Mouse (Mus musculus) Patski (cell line): ENCODE measurements around the gene Krt71. TPM values are rescaled to one million over a fixed set of nuclear protein-coding genes. Genes with fewer than 3 reads are reported as not detected.
"Not testable (repeated sequence)": the region's sequence is repeated elsewhere in the genome, so short reads cannot be mapped to it uniquely, and the experiment has no call there.

Source experiments
- ATAC-seq: fragments of 100-300 bp; one replicate; pipeline ENCODE4 v1.8.0; 2021
- CTCF ChIA-PET: fragments of 350-600 bp; sonication (Branson Sonifier 250); formaldehyde crosslinking; loops from one replicate; lab custom pipeline; 2022; ENCODE audit warnings: inconsistent platforms; lab: Charles Lee
- POLR2A ChIA-PET: fragments of 350-600 bp; sonication (Branson Sonifier 250); formaldehyde crosslinking; loops from one replicate; lab custom pipeline; 2022; ENCODE audit warnings: antibody characterized with exemption, inconsistent platforms; lab: Charles Lee
- DNase-seq: peaks from one replicate; pipeline ENCODE4 v3.0.0-alpha.2; 2011; ENCODE audit warnings: low read depth, low spot score
- H3K27me3 ChIP-seq: fragments of 371-371 bp; one replicate; pipeline ENCODE4 v1.5.1; 2021
- CTCF ChIP-seq: fragments of 100-300 bp; IDR thresholded peaks from one replicate; pipeline ENCODE4 v1.5.1; 2021
- in situ Hi-C: fragments of 300-500 bp; cut with MboI; formaldehyde crosslinking; loops from 3 replicates; pipeline ENCODE4 v1.11.1; 2018; ENCODE audit warnings: low pct_unique_long_range_greater_than_20kb, mixed read lengths
- polyA plus RNA-seq: library from polyadenylated mRNA; unstranded; gene quantifications from one replicate; pipeline ENCODE4 v1.2.3, GENCODE M21; 2021

Krt71 gene
- polyA plus RNA-seq, 1 experiment from 2014 or later: not detected

DNA sequence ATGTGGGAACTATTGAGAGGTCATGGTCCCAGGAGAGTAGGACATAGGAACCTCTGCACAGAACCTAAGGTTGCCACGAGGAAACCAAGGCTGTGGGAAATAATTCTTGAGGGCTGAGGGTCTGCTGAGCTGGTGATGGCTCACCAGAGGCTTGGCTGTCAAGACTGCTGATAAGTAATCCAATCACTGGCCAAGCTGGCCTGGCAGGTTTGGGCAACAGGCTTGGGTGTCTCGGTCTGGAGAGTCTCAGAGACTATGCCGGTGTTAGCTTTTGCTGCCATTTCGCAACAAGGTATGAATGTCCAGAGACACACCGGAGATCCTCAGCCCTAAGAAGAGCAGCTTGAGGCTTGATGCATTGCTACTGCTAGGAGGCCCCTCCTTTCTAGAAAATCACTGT lies 28.6 kb downstream of the Krt71 start:
- CTCF ChIA-PET: interaction anchor here (1.4 kb wide), 1 partner anchor 10 kb away, joined by 4 read pairs; no protein-coding TSS in a partner anchor
- POLR2A ChIA-PET: no interaction called here
- ATAC-seq (no peak), DNase-seq (no peak)
- no peaks in the 10 kb centered on the region for H3K27me3 ChIP-seq
- in situ Hi-C loops: no loop called here
- no peak for TF ChIP-seq CTCF

DNA sequence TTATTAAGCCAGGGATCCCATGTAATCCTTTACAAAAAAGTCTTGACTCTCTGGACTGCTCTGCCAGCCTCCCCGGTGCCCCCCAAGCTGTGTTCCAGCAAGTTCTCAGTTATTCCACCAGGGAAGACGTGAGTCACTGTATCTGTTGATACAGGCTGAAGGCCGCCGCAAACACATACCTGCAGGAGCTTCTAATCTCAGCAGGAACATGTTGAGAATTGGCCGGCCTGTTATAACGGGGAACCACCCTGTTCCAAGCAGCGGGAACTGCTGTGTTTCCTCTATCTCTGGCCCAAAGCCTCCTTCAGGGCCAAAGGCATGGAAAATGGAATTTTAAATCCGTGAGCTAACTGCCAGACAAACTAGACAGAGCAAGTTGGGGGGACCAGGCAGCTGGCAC lies 29.2 kb downstream of the Krt71 start:
- CTCF ChIA-PET: interaction anchor here (1.4 kb wide), 1 partner anchor 10 kb away, joined by 4 read pairs; no protein-coding TSS in a partner anchor
- ATAC-seq: no peak
- no peak for TF ChIP-seq CTCF
- in situ Hi-C loops: no loop called here
- no peaks in the 10 kb centered on the region for H3K27me3 ChIP-seq
- DNase-seq: no peak
- POLR2A ChIA-PET: no interaction called here

DNA sequence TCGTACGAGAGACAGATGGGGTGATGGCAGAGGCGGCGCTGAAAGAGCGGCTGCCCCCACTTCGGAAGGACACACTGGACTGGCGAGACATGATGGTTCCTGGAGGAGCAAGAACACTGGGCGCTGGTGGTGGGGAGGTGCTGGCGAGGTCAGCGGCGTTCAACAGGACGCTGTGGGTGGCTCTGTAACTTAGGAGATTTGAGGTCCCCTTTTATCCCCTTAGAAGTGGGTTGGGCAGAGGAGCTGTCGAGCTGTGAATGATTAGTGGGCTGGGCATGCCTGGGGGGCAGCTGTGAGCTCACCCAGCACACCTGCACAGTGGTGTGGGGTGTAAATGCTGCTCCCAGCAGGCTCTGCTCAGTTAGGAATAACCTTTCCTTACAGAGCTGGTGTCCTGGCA lies 30.2 kb downstream of the Krt71 start, which contains the start of gene Krt5:
TSS of gene Krt5 (minus strand) at position 179 of the 400 bp plus-strand sequence.
- DNase-seq: no peak
- no peaks in the 10 kb centered on the region for H3K27me3 ChIP-seq
- CTCF ChIA-PET: no interaction called here
- TF ChIP-seq CTCF: no peak
- POLR2A ChIA-PET: no interaction called here
- in situ Hi-C loops: no loop called here
- no peak for ATAC-seq

DNA sequence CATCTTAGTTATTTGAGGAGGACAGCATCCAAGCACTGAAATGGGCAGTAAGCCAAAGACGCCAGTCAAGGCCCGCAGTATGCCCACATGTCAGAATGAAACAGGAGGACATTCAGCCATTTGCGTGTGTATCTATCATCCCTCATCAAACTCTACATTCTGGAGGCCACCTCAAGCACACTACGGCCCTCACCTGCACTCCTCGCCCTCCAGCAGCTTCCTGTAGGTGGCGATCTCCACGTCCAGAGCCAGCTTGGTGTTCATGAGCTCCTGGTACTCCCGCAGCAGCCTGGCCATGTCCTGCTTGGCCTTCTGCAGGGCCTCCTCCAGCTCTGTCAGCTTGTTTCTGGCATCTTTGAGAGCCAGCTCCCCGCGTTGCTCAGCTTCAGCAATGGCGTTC lies 34.2 kb downstream of the Krt71 start:
- in situ Hi-C loops: no loop called here
- ATAC-seq (no peak), DNase-seq (no peak)
- H3K27me3 ChIP-seq: no peaks in the 10 kb centered on the region
- ChIA-PET POLR2A (no interaction called here), CTCF (no interaction called here)
- TF ChIP-seq CTCF: no peak

DNA sequence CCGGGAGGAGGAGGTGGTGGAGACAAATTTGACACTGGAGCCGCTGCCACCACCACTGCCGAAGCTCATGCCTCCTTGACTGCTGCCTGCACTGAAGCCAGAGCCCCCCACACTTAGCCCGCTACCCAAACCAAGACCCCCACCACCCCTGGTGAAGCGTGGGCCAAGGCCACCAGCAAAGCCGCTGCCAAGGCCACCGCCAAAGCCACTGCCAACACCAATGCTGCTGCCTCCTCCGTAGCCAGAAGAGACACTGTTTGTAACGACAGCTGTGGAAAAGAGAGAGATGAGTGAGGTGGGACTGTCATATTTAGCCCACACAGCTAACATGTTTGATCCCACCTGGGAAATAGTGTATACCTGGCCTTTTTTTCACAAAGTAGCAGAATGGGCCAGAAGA lies 35.5 kb downstream of the Krt71 start:
- TF ChIP-seq CTCF: no peak
- no peaks in the 10 kb centered on the region for H3K27me3 ChIP-seq
- DNase-seq (no peak), ATAC-seq (no peak)
- ChIA-PET POLR2A (no interaction called here), CTCF (no interaction called here)
- in situ Hi-C loops: no loop called here

DNA sequence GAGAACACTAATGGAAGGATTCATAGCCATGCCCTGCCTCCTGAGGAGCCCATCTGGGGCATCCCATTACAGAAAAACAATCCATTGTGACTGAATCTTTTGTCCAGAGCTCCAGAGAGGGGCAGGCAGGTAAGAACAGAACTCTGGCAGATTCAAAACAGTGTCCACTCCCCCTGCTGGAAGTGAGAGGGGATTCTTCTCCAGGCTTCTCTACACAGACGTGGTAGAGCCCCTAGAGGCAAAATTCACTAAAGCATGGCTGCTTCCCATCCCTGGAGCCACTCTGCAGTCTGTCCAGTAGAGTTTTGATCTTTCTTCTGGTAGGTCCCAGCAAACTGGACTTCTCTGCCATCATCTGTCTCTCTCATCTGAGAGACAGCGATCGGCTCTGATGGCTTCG lies 38.8 kb downstream of the Krt71 start:
- ATAC-seq: no peak
- H3K27me3 ChIP-seq: no peaks in the 10 kb centered on the region
- in situ Hi-C loops: no loop called here
- no peak for DNase-seq
- ChIA-PET CTCF (interaction anchor here (1.8 kb wide), 1 partner anchor 10 kb away, joined by 4 read pairs; no protein-coding TSS in a partner anchor), POLR2A (no interaction called here)
- TF ChIP-seq CTCF: no peak

DNA sequence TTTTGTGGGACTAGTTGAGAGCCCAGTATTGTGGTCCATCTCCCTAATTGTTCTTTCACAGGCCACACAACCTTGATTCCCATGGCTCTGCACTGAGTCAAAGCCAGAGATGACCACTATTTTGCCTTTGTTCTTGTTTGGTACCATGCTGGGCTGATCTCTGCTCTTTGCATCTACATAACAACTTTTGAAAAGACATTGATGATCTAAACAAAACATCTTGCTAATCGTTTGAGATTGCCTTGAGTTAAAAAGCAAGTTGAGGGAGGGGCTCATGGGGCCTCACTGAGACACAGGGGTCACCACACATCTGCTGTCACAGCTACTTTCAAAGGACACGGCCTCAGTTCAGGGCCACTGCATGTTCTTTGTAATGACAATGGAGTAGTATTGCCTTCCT lies 40.5 kb downstream of the Krt71 start:
- H3K27me3 ChIP-seq: no peaks in the 10 kb centered on the region
- no peak for ATAC-seq
- no peak for DNase-seq
- no peak for TF ChIP-seq CTCF
- ChIA-PET CTCF (no interaction called here), POLR2A (no interaction called here)
- in situ Hi-C loops: no loop called here

DNA sequence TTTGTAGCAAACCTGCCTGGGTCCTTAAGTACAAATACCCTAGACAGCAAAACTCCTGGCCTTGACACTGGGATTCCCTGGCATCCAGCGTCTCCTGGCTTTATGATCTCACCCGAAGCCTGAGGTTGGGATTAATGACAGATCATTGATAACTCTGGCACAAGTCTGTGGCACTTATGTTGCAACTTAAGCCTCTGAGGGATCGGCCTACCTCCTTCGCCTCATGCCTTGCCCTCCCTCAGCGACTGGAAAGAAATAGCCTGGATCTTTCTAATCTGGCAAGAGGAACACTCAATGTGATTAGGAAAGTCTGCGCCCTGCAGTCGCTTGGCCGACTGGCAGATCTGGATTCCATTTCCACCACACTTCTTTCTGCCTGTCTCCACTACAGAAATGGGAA lies 43.0 kb downstream of the Krt71 start:
- H3K27me3 ChIP-seq: peaks cover 8% of the 10 kb centered on the region
- in situ Hi-C loops: no loop called here
- ChIA-PET POLR2A (no interaction called here), CTCF (no interaction called here)
- no peak for ATAC-seq
- TF ChIP-seq CTCF: no peak
- no peak for DNase-seq

DNA sequence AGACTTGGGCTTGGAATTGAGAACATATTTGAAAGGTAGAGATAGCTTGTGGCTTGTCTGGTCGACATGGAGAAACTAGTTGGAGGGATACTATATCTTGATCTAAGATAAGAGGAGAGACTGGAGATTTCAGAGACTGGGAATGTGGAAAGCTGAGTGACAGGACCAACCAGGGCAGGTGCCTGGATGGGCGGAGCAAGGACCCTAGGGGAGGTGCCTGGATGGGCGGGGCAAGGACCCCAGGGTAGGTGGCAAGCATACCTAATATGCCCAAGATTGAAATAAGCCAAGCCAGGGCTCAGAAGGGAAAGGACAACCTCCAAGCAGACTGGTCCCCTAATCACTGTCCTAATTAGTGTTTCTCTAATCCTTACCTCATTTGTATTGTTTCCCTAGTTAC lies 43.7 kb downstream of the Krt71 start:
- H3K27me3 ChIP-seq: peaks cover 8% of the 10 kb centered on the region
- in situ Hi-C loops: no loop called here
- DNase-seq: no peak
- POLR2A ChIA-PET: no interaction called here
- no peak for TF ChIP-seq CTCF
- CTCF ChIA-PET: no interaction called here
- no peak for ATAC-seq

DNA sequence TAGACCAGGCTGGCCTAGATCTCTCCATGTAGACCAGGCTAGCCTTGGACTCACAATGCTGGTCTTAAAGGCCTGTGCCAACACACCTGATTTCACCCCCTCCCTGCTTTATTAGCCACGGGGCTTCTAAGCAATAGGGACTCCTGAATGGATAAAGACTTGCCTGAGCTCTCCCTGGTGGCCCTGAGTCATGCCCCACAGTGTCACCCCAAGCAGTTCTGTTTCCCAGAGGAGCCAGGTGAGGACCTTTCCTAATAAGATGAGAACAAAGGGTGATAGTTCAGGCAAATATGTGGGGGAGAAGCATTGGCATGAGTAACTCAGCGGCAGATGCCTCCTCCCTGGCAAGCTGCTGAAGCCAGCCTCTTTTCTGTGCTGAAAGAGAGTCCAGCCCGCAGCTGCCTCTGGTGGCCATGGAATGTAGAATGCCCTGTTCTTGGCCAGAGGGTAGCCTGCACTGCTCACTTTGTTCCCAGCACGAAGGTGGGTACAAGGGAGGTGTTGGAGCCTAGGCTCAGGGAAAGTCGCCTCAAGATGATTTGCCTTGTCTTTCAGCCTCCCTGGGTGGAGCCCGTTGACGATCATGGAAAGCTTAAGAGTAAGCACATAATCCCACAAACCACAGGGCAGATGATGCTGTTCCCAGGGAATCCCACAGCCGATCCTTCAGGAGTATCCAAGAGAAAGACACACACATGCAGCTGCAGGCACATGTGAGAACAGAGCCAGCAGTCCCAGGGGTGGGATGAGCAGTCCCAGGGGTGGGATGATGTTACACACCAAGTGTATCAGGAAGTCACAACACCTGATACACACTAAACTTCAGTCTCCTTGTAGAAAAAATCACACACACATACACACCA lies 45.4 kb downstream of the Krt71 start:
- TF ChIP-seq CTCF: no peak
- in situ Hi-C loops: no loop called here
- DNase-seq: no peak
- peaks cover 10% of the 10 kb centered on the region for H3K27me3 ChIP-seq
- ChIA-PET POLR2A (no interaction called here), CTCF (interaction anchor here (1.5 kb wide), 1 partner anchor 39 kb away, joined by 3 read pairs; no protein-coding TSS in a partner anchor)
- ATAC-seq: no peak

DNA sequence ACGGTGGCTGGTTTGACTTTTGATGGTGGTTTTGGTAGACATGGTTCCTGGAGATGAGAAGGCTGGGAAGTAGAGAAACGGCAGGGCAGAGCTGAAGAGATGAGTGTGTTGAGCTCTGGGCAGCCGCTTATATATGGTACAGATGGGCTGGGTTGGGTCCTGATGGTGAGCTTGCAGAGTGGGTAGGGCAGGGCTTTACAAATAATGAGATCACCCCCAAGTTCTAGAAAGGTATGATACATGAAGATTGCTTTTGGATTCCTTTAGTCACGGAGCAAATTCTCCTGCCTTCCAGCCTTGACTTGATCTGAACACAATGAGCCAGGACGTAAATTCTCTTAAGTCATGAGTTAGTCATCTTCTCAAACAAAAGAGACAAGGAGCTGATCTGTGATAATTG lies 48.7 kb downstream of the Krt71 start, which contains the start of gene Krt6a:
TSS of gene Krt6a (minus strand) at position 101 of the 400 bp plus-strand sequence.
- no peak for TF ChIP-seq CTCF
- ChIA-PET CTCF (no interaction called here), POLR2A (no interaction called here)
- in situ Hi-C loops: no loop called here
- ATAC-seq (no peak), DNase-seq (no peak)
- peaks cover 23% of the 10 kb centered on the region for H3K27me3 ChIP-seq

DNA sequence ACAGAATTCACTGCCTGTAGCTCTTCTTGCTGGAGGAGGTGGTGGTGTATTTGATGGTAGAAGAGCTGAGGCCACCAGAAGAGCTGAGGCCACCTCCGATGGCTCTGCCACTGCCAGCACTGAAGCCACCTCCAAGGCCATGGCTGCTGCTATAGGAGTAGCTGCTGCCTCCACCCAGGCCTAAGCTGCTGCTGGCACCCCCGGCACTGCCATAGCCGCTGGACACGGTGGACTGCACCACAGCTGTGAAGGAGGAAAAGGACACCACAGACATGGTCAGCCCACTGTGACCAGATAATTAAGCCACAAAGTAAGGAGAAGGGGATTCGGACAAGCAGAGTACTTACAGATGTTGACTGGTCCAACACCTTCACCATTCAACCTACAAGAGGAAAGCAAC lies 52.4 kb downstream of the Krt71 start:
- ATAC-seq, POLR2A ChIA-PET, DNase-seq, in situ Hi-C loops, CTCF ChIA-PET: not testable (repeated sequence)
- peaks cover 32% of the 10 kb centered on the region for H3K27me3 ChIP-seq
